Mouse (Mus musculus): Measurements from ENCODE around the gene Ccdc6. TPM values are rescaled to one million over a fixed set of nuclear protein-coding genes. Genes with fewer than 3 reads are reported as not detected.

Ccdc6 gene
- total RNA-seq, 1 experiment = 21.3 TPM

DNA sequence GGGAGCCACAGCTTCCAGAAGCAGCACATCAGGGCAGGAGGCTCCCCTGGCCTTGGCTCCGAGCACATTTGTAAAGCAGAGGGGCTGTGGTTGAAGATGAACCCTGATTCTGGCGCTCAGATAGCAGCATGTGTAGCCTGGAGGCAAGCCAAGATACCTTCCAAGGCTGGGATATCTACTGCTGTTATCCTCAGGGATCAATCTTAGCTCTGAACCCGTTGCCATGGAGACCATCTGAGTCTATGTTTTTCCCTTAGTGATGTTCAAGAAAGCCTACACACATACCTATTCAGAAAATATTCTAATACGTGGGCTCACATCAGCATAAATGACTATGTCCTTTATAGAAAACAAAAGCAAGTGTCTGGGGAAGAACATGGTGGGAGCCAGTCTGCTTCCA, 19.5 kb upstream of the Ccdc6 start:
- no peak overlapping the region for H3K9ac ChIP-seq (ENCODE audit: insufficient read depth, low read depth, low read length, poor library complexity, severe bottlenecking)
- TF ChIP-seq ZNF384 (IDR thresholded peaks at IDR 0.05; ENCODE audit: low read depth, low read length) = no peak
- no peak for TF ChIP-seq MAFK (IDR thresholded peaks at IDR 0.05; ENCODE audit: insufficient read depth, low read depth, low read length)
- TF ChIP-seq CHD2 (IDR thresholded peaks at IDR 0.05; ENCODE audit: low read depth, low read length) = no peak
- TF ChIP-seq HCFC1 (IDR thresholded peaks at IDR 0.05; ENCODE audit: borderline replicate concordance, insufficient read depth, low read length) = no peak
- TF ChIP-seq ZC3H11A (IDR thresholded peaks at IDR 0.05; ENCODE audit: borderline replicate concordance, low read depth, low read length) = no peak
- H3K4me3 ChIP-seq (ENCODE audit: insufficient read depth in 1 of 2, low read depth in 1 of 2, low read length in 2 of 2, poor library complexity in 1 of 2, severe bottlenecking in 1 of 2) = no peak overlapping the region
- no peak for DNase-seq (ENCODE audit: low read depth, low spot score)
- in situ Hi-C loops (cut with MboI; ENCODE audit: low sequenced_read_pairs in 2 of 2, unreplicated experiment in 2 of 2) = no loop called here
- H3K4me1 ChIP-seq (ENCODE audit: control insufficient read depth in 2 of 2, insufficient read depth in 2 of 2, low read length in 2 of 2, poor library complexity in 1 of 2) = no peaks in the 10 kb centered on the region
- H3K27ac ChIP-seq (ENCODE audit: insufficient read depth, low read depth, low read length, poor library complexity, severe bottlenecking) = no peak overlapping the region
- H3K9me3 ChIP-seq (ENCODE audit: control insufficient read depth, insufficient read depth, low read depth, low read length) = no peaks in the 10 kb centered on the region
- no peaks in the 10 kb centered on the region for H3K36me3 ChIP-seq (ENCODE audit: control insufficient read depth, insufficient read depth, low read length, poor library complexity, severe bottlenecking)

DNA sequence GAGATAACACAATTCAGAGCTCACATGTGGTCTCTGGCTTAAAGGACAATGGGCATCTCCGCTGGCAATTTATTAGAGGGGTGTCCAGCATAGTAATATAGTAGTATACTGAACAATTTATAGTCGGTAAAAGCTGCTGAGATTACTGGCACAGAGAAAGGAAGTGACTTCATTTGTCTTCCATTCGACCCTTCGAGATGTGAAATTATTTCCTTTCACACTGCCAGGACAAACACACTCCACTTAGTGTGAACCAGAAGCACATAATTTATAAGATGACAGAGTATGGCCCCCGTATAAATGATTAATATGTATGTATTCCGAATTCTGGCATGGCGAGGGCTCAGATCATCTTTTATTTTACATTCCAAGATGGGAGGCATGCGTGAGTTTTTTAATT, 16.0 kb upstream of the Ccdc6 start:
- Histone ChIP-seq H3K27ac (ENCODE audit: insufficient read depth, low read depth, low read length, poor library complexity, severe bottlenecking) (no peak overlapping the region), H3K4me1 (ENCODE audit: control insufficient read depth in 2 of 2, insufficient read depth in 2 of 2, low read length in 2 of 2, poor library complexity in 1 of 2) (no peaks in the 10 kb centered on the region), H3K9me3 (ENCODE audit: control insufficient read depth, insufficient read depth, low read depth, low read length) (no peaks in the 10 kb centered on the region), H3K36me3 (ENCODE audit: control insufficient read depth, insufficient read depth, low read length, poor library complexity, severe bottlenecking) (no peaks in the 10 kb centered on the region), H3K9ac (ENCODE audit: insufficient read depth, low read depth, low read length, poor library complexity, severe bottlenecking) (no peak overlapping the region), H3K4me3 (ENCODE audit: insufficient read depth in 1 of 2, low read depth in 1 of 2, low read length in 2 of 2, poor library complexity in 1 of 2, severe bottlenecking in 1 of 2) (no peak overlapping the region)
- in situ Hi-C loops (cut with MboI; ENCODE audit: low sequenced_read_pairs in 2 of 2, unreplicated experiment in 2 of 2) = no loop called here
- no peak for TF ChIP-seq CHD2 (IDR thresholded peaks at IDR 0.05; ENCODE audit: low read depth, low read length)
- no peak for TF ChIP-seq HCFC1 (IDR thresholded peaks at IDR 0.05; ENCODE audit: borderline replicate concordance, insufficient read depth, low read length)
- TF ChIP-seq ZNF384 (IDR thresholded peaks at IDR 0.05; ENCODE audit: low read depth, low read length) = no peak
- no peak for TF ChIP-seq MAFK (IDR thresholded peaks at IDR 0.05; ENCODE audit: insufficient read depth, low read depth, low read length)
- TF ChIP-seq ZC3H11A (IDR thresholded peaks at IDR 0.05; ENCODE audit: borderline replicate concordance, low read depth, low read length) = no peak
- no peak for DNase-seq (ENCODE audit: low read depth, low spot score)

DNA sequence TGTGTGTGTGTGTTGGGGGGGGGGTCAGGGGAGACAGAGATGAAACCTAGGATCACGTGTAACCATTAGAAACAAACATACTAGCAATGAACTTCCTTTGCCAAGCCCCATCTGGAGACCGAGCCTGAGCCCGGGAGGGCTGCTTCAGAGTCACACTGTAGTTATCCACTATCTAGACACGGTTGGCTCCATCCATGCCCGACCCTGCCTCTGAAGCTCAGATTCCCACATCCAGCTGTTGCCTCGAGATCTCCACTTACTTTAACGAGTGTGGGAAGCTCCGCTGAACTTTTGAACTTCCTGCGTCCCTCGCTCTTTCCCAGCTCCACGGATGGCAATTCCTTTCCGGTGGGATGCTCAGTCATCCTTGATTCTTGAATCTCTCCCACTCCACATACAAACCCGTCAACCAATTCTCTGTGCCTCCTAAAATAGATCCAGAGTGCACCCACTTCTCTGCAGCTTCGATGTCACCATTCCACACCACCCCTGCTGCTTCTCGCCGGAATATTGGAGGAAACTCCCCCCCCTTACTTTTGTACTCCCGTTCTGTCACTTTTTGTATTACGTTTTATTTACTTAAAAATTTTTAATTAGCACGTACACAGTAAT, 15.3 kb upstream of the Ccdc6 start:
- DNase-seq (ENCODE audit: low read depth, low spot score) = no peak
- in situ Hi-C loops (cut with MboI; ENCODE audit: low sequenced_read_pairs in 2 of 2, unreplicated experiment in 2 of 2) = no loop called here
- TF ChIP-seq ZC3H11A (IDR thresholded peaks at IDR 0.05; ENCODE audit: borderline replicate concordance, low read depth, low read length) = no peak
- no peak for TF ChIP-seq CHD2 (IDR thresholded peaks at IDR 0.05; ENCODE audit: low read depth, low read length)
- TF ChIP-seq HCFC1 (IDR thresholded peaks at IDR 0.05; ENCODE audit: borderline replicate concordance, insufficient read depth, low read length) = no peak
- no peak for TF ChIP-seq ZNF384 (IDR thresholded peaks at IDR 0.05; ENCODE audit: low read depth, low read length)
- no peak for TF ChIP-seq MAFK (IDR thresholded peaks at IDR 0.05; ENCODE audit: insufficient read depth, low read depth, low read length)

DNA sequence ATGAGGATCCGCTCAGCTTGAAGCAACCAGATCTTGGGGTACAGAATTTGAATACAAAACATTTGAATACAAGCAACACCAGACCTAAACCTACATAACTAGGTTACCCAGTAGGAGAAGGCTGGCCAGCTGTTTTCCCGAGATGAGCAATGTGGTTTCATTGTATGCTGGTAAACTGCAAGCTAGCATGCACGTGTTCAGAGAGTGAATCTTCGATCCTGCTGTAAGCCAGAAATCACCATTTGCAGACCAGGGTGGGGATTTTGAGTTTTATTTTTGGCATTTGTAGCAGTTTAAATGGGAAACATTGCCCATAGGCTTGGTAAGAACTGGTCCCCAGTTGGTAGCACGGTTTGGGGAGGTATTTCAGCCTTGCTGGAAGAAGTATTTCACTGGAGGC, 13.7 kb upstream of the Ccdc6 start:
- no peak overlapping the region for H3K4me3 ChIP-seq (ENCODE audit: insufficient read depth in 1 of 2, low read depth in 1 of 2, low read length in 2 of 2, poor library complexity in 1 of 2, severe bottlenecking in 1 of 2)
- in situ Hi-C loops (cut with MboI; ENCODE audit: low sequenced_read_pairs in 2 of 2, unreplicated experiment in 2 of 2) = no loop called here
- H3K9me3 ChIP-seq (ENCODE audit: control insufficient read depth, insufficient read depth, low read depth, low read length) = no peaks in the 10 kb centered on the region
- DNase-seq (ENCODE audit: low read depth, low spot score) = no peak
- no peaks in the 10 kb centered on the region for H3K36me3 ChIP-seq (ENCODE audit: control insufficient read depth, insufficient read depth, low read length, poor library complexity, severe bottlenecking)
- no peaks in the 10 kb centered on the region for H3K4me1 ChIP-seq (ENCODE audit: control insufficient read depth in 2 of 2, insufficient read depth in 2 of 2, low read length in 2 of 2, poor library complexity in 1 of 2)
- H3K9ac ChIP-seq (ENCODE audit: insufficient read depth, low read depth, low read length, poor library complexity, severe bottlenecking) = no peak overlapping the region
- H3K27ac ChIP-seq (ENCODE audit: insufficient read depth, low read depth, low read length, poor library complexity, severe bottlenecking) = no peak overlapping the region
- TF ChIP-seq CHD2 (IDR thresholded peaks at IDR 0.05; ENCODE audit: low read depth, low read length) = no peak
- no peak for TF ChIP-seq MAFK (IDR thresholded peaks at IDR 0.05; ENCODE audit: insufficient read depth, low read depth, low read length)
- TF ChIP-seq HCFC1 (IDR thresholded peaks at IDR 0.05; ENCODE audit: borderline replicate concordance, insufficient read depth, low read length) = no peak
- TF ChIP-seq ZNF384 (IDR thresholded peaks at IDR 0.05; ENCODE audit: low read depth, low read length) = no peak
- no peak for TF ChIP-seq ZC3H11A (IDR thresholded peaks at IDR 0.05; ENCODE audit: borderline replicate concordance, low read depth, low read length)

More for the DNA sequence above, 15.3 kb upstream of the Ccdc6 start:
- Histone ChIP-seq H3K36me3 (ENCODE audit: control insufficient read depth, insufficient read depth, low read length, poor library complexity, severe bottlenecking) (no peaks in the 10 kb centered on the region), H3K27ac (ENCODE audit: insufficient read depth, low read depth, low read length, poor library complexity, severe bottlenecking) (no peak overlapping the region), H3K9ac (ENCODE audit: insufficient read depth, low read depth, low read length, poor library complexity, severe bottlenecking) (no peak overlapping the region), H3K4me1 (ENCODE audit: control insufficient read depth in 2 of 2, insufficient read depth in 2 of 2, low read length in 2 of 2, poor library complexity in 1 of 2) (no peaks in the 10 kb centered on the region), H3K4me3 (ENCODE audit: insufficient read depth in 1 of 2, low read depth in 1 of 2, low read length in 2 of 2, poor library complexity in 1 of 2, severe bottlenecking in 1 of 2) (no peak overlapping the region), H3K9me3 (ENCODE audit: control insufficient read depth, insufficient read depth, low read depth, low read length) (no peaks in the 10 kb centered on the region)
